Mouse (Mus musculus) heart, embryonic 11.5 days (tissue): ENCODE results near the gene Lrrc66. TPM values are rescaled to one million over a fixed set of nuclear protein-coding genes. Genes with fewer than 3 reads are reported as not detected.
A peak's percentile ranks its signal among the peaks of the same experiment; 100 is the strongest.

Experiments
- ATAC-seq: fragments of 200-750 bp; cut with Nextera tagmentation; replicated peaks from 2 replicates; pipeline ENCODE4 v1.8.0; 2017; ENCODE audit warnings: moderate library complexity; ENCODE audit not compliant: insufficient number of reproducible peaks, low FRiP score, low TSS enrichment
- H3K27ac ChIP-seq: fragments of 300-500 bp; sonication (generic); 2 replicates; pipeline ENCODE4 v1.5.1; 2014; ENCODE audit warnings: mild to moderate bottlenecking, low read depth, low read length
- H3K27me3 ChIP-seq: fragments of 300-500 bp; sonication (generic); 2 replicates; pipeline ENCODE4 v1.6.1; 2014; ENCODE audit warnings: mild to moderate bottlenecking, low read length, mixed read lengths; ENCODE audit not compliant: control insufficient read depth, insufficient read depth
- H3K36me3 ChIP-seq: fragments of 300-500 bp; sonication (generic); 2 replicates; pipeline ENCODE4 v1.6.1; 2014; ENCODE audit warnings: mild to moderate bottlenecking, low read length, moderate library complexity, mixed read lengths; ENCODE audit not compliant: control insufficient read depth, insufficient read depth
- H3K4me1 ChIP-seq: fragments of 300-500 bp; sonication (generic); 2 replicates; pipeline ENCODE4 v1.6.1; 2014; ENCODE audit warnings: low read length; ENCODE audit not compliant: control insufficient read depth, insufficient read depth
- H3K4me2 ChIP-seq: fragments of 300-500 bp; sonication (generic); 2 replicates; pipeline ENCODE4 v1.6.1; 2014; ENCODE audit warnings: mild to moderate bottlenecking, moderate library complexity
- H3K4me3 ChIP-seq: fragments of 300-500 bp; sonication (generic); 2 replicates; pipeline ENCODE4 v1.5.1; 2014; ENCODE audit warnings: low read depth, low read length
- H3K9ac ChIP-seq: fragments of 300-500 bp; sonication (generic); 2 replicates; pipeline ENCODE4 v1.6.1; 2014; ENCODE audit warnings: mild to moderate bottlenecking, low read depth, low read length, moderate library complexity
- H3K9me3 ChIP-seq: fragments of 300-500 bp; sonication (generic); replicated peaks from 2 replicates; pipeline ENCODE4 v1.6.1; 2016; ENCODE audit warnings: low read length; ENCODE audit not compliant: control insufficient read depth
- WGBS: fragments of 180-500 bp; shearing (Covaris S2); extraction: QIAGEN DNeasy Blood & Tissue Kit; methylation state at CpG from one replicate; pipeline ENCODE4 v1.1.7; 2014; ENCODE audit not compliant: insufficient replicate concordance; 5-methylcytosine and 5-hydroxymethylcytosine counted together
- polyA plus RNA-seq: library from polyadenylated mRNA; unstranded; fragments of >200 nt; fragmentation: Nextera tagmentation; extraction: Ambion mirVana; gene quantifications from 2 replicates; pipeline ENCODE4 v1.2.1, GENCODE M21; 2014

The Lrrc66 gene
- polyA plus RNA-seq = not detected in 2 replicates

DNA sequence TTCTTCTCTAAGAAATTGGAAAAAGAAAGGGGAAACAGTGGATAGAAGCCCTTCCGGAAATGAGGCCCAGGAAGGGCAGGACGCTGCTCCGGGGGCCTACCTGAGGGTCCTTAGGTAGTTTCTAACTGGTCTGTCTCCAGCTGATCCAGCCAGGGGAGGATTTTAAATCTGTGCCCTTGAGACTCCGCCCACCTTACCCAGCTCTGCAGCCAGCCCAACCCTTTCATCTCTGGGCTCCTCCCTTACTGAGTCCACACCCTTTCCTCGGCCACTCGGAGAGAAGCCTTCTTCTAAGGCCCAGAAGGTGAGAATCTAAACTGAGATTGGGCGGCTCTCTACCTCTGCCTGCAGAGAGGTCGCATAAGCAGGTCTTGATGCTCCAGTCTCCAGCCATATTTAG is at the start of gene Lrrc66:
Lrrc66 (minus strand) TSS at position 236 of the 400 bp plus-strand sequence.
- peaks cover 3% of the 10 kb centered on the region; the same call in 1 of the 2 replicates for H3K4me1 ChIP-seq
- H3K4me3 ChIP-seq = no peak within 1 kb of the TSS
- no peaks in the 10 kb centered on the region for H3K27me3 ChIP-seq
- no peak for ATAC-seq
- H3K9me3 ChIP-seq = no peaks in the 10 kb centered on the region; the same call in 1 of the 2 replicates
- no peak within 1 kb of the TSS for H3K27ac ChIP-seq
- WGBS = 72% methylated on average over 8 of the region's 8 CpGs
- peaks cover 7% of the 10 kb centered on the region for H3K36me3 ChIP-seq
- H3K4me2 ChIP-seq = no peak within 1 kb of the TSS
- H3K9ac ChIP-seq = no peak within 1 kb of the TSS

DNA sequence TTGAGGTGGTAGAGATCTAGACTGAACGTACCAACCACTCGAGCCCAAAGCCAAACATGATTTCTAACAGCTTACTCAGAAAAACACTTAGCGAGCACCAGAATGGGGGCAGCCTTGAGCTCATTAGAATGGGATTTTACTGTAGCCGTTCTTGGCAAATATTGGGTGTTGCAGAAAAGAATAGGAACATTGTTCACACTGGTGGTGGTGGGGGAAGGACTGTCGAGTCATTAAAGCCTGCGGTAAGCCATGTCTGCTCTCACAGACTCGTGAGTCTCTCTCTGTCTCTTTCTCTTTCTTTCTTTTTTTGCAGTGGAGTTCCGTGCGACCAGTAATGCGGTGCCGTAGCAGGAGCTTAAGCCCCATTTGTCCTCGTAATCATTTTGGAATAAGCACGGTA is 44.3 kb upstream of the Lrrc66 start:
- H3K27me3 ChIP-seq = no peaks in the 10 kb centered on the region
- H3K4me1 ChIP-seq = no peaks in the 10 kb centered on the region
- WGBS = 80% methylated on average over 13 of the region's 13 CpGs
- H3K4me2 ChIP-seq = no peak overlapping the region
- ATAC-seq = no peak
- H3K4me3 ChIP-seq = no peak overlapping the region
- no peak overlapping the region for H3K9ac ChIP-seq
- no peaks in the 10 kb centered on the region for H3K9me3 ChIP-seq
- H3K27ac ChIP-seq = no peak overlapping the region
- H3K36me3 ChIP-seq = no peaks in the 10 kb centered on the region

GRCm38 (mm10) chr5:73675604-73676003 is 43.3 kb upstream of the Lrrc66 start:
- H3K9ac ChIP-seq = no peak overlapping the region
- no peaks in the 10 kb centered on the region for H3K4me1 ChIP-seq
- H3K4me2 ChIP-seq = no peak overlapping the region
- H3K27me3 ChIP-seq = no peaks in the 10 kb centered on the region
- no peaks in the 10 kb centered on the region for H3K36me3 ChIP-seq
- H3K27ac ChIP-seq = no peak overlapping the region
- WGBS = 77% methylated on average over 3 of the region's 3 CpGs
- no peaks in the 10 kb centered on the region for H3K9me3 ChIP-seq
- no peak overlapping the region for H3K4me3 ChIP-seq
- ATAC-seq = no peak

DNA sequence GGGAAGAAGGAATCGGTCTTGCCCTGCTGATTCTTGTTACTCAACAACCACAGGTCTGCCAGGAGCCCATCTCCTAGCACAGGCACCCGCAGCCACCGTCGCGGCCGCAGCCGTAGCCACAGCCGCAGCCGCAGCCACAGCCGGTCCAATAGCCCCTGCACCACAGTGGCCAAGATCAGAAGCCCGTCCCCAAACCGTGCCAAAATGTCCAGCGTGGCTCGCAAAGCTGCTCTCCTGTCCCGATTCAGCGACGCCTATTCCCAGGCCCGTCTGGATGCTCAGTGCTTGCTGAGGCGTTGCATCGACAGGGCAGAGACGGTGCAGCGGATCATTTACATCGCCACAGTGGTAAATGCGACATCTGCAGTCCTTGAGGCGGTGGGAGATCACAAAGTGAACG is 37.1 kb upstream of the Lrrc66 start:
- H3K9ac ChIP-seq = no peak overlapping the region
- H3K27ac ChIP-seq = no peak overlapping the region
- peak overlapping the region; percentile 43 for H3K4me2 ChIP-seq
- WGBS = 55% methylated on average over 26 of the region's 26 CpGs
- H3K36me3 ChIP-seq = no peaks in the 10 kb centered on the region
- H3K4me1 ChIP-seq = no peaks in the 10 kb centered on the region
- ATAC-seq = no peak
- H3K27me3 ChIP-seq = peaks cover 5% of the 10 kb centered on the region; the same call in 1 of the 2 replicates
- no peaks in the 10 kb centered on the region for H3K9me3 ChIP-seq
- H3K4me3 ChIP-seq = peak overlapping the region; percentile 21; the same call in 1 of the 2 replicates

DNA sequence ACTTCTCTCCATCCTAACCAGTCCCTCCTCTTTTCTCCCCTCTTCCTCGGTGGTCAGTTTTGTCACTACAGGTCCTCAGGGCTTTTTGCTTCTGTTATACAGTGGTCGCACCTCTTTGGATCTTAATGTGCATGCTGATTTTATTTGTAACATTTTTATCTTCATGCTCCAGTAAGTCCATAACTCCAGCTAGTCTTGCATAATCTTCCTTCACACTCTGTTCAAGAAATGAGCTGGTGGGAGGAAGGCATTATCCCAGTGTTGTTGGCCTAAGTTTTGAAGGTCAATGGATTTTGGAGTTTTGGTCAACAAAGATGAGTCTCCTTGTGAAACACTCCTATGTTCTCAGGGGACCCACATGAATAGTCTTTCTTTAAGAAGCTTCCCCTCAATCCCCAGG is 35.6 kb upstream of the Lrrc66 start:
- Histone ChIP-seq H3K27ac (no peak overlapping the region), H3K4me1 (no peaks in the 10 kb centered on the region), H3K36me3 (no peaks in the 10 kb centered on the region), H3K9me3 (no peaks in the 10 kb centered on the region), H3K27me3 (peaks cover 5% of the 10 kb centered on the region; the same call in 1 of the 2 replicates), H3K4me2 (no peak overlapping the region), H3K4me3 (no peak overlapping the region), H3K9ac (no peak overlapping the region)
- 78% methylated on average over 2 of the region's 2 CpGs for WGBS
- no peak for ATAC-seq

DNA sequence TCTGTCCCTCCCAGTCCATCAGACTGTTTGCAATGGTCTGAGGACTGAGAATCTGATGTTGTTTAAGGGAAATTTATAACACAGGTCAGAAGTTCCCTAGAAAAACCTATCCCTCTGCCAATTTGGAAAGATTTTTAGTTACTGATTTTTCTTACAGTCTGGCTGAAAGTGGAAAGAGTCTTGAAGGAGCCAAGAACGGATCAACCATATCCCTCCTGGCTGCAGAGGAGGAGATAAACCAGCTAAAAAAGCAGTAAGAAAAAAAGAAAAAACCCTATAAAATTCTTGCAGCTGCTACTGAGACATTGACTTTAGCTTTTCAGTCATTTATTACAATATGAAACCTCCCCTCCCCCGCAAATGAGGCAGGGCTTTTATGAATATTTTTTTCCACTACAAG is 34.4 kb upstream of the Lrrc66 start:
- H3K4me1 ChIP-seq = no peaks in the 10 kb centered on the region
- no peaks in the 10 kb centered on the region for H3K36me3 ChIP-seq
- H3K4me3 ChIP-seq = no peak overlapping the region
- no peak overlapping the region for H3K4me2 ChIP-seq
- no peaks in the 10 kb centered on the region for H3K9me3 ChIP-seq
- no peak for ATAC-seq
- no peak overlapping the region for H3K9ac ChIP-seq
- H3K27me3 ChIP-seq = peaks cover 5% of the 10 kb centered on the region; the same call in 1 of the 2 replicates
- WGBS = 72% methylated on average over 2 of the region's 2 CpGs
- H3K27ac ChIP-seq = no peak overlapping the region

GRCm38 (mm10) chr5:73651855-73652201 is 19.5 kb upstream of the Lrrc66 start:
- Histone ChIP-seq H3K27ac (no peak overlapping the region), H3K9me3 (no peaks in the 10 kb centered on the region), H3K9ac (no peak overlapping the region), H3K4me2 (peak overlapping the region; percentile 99), H3K4me3 (peak overlapping the region; percentile 60), H3K27me3 (peaks cover 60% of the 10 kb centered on the region), H3K36me3 (no peaks in the 10 kb centered on the region), H3K4me1 (peaks cover 11% of the 10 kb centered on the region)
- ATAC-seq = no peak
- under 1% methylated on average over 4 of the region's 4 CpGs for WGBS

- ATAC-seq = no peak
- peaks cover 60% of the 10 kb centered on the region for H3K27me3 ChIP-seq
- peak within 1 kb of the TSS; percentile 99 for H3K4me2 ChIP-seq
- no peaks in the 10 kb centered on the region for H3K36me3 ChIP-seq
- H3K4me3 ChIP-seq = peak within 1 kb of the TSS; percentile 60
- no peak within 1 kb of the TSS for H3K27ac ChIP-seq
- whole genome bisulfite sequencing = under 1% methylated on average over 54 of the region's 57 CpGs
- H3K9me3 ChIP-seq = no peaks in the 10 kb centered on the region
- H3K9ac ChIP-seq = peak within 1 kb of the TSS; percentile 46
- H3K4me1 ChIP-seq = peaks cover 11% of the 10 kb centered on the region
Measured at GRCm38 (mm10) chr5:73651061-73651854, 18.9 kb upstream of the Lrrc66 start, which contains the start of gene Spata18. Gene Spata18 (plus strand): TSS chr5:73651379.
